Mouse (Mus musculus) central nervous system, embryonic 18 days (tissue): ENCODE results near the gene Eif2ak3. TPM values are rescaled to one million over a fixed set of nuclear protein-coding genes. Genes with fewer than 3 reads are reported as not detected.

ENCODE experiments used
- polyA plus RNA-seq: library from polyadenylated mRNA; depleted of rRNA; stranded (reverse); fragments of >200 nt; gene quantifications from 2 replicates; pipeline ENCODE4 v1.2.3, GENCODE M21; 2012; rRNA removed

Eif2ak3 gene
- polyA plus RNA-seq, result 17.0 and 18.0 TPM in 2 replicates

GRCm38 (mm10) chr6:70844002-70844804 lies at the start of gene Eif2ak3:
Eif2ak3 (plus strand) TSS chr6:70844515.

GRCm38 (mm10) chr6:70918827-70919226 lies 74.5 kb downstream of the Eif2ak3 start, which contains the start of gene Tex37:
Tex37 (minus strand) TSS chr6:70918927.

Other genes starting within 250 kb of the Eif2ak3 start
- gene Rpia, start 52.3 kb upstream of the Eif2ak3 start, polyA plus RNA-seq, result 27.3 and 27.9 TPM in 2 replicates
- gene Tex37, start 74.4 kb downstream of the Eif2ak3 start, polyA plus RNA-seq, result not detected in 2 replicates
- gene Foxi3, start 112.0 kb downstream of the Eif2ak3 start, polyA plus RNA-seq, result 0.04 TPM in 1 of 2 replicates, not detected in the other